Comparison of ENCODE assay signal across 10 mouse cellular contexts in the genomic region with DNA sequence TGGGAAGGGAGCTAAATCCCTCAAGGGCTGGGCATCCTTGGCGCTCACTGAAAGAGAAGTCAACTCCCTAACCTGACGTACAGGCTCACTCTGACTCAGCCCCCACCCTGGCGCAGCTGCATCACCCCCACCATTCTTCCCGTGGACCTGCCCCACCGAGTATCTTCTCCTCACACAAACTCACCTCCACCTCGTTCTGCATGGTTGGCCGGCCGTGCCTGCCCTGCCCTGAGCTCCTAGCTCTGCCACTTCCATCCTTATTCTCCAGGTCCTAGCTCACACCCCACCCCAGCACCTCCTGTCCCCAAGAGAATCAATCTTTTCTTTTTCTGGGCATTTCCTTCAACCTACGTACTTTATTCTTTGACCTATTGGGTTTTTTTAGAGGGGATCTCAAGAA.
"Had no signal": no experiment of that assay in that cellular context is flagged by ENCODE, and none has a peak within 500 bp of the region (broad histone marks: within the 10 kb centered on the region; RNA-seq: fewer than 3 reads in every experiment).

No protein-coding gene starts in this region.

- H3K9me3 ChIP-seq: liver, embryonic 13.5 days had no signal

- ATAC-seq: intestine, postnatal 0 days had no signal

- H3K27ac ChIP-seq: left cerebral cortex, adult 2 months; liver, embryonic 13.5 days had no signal

- H3K27me3 ChIP-seq: liver, embryonic 13.5 days had no signal

- DNase-seq: layer of hippocampus, postnatal 36 days; liver, embryonic 13.5 days; lung, adult 2 months; lung, postnatal 14 days; lung, postnatal 4 days; midbrain, embryonic 14.5 days; thymus, postnatal 25 days had no signal

- H3K4me2 ChIP-seq: liver, embryonic 13.5 days; midbrain, embryonic 11.5 days had no signal

- H3K4me3 ChIP-seq: left cerebral cortex, adult 2 months; liver, embryonic 13.5 days had no signal

- H3K36me3 ChIP-seq: liver, embryonic 13.5 days had no signal

- H3K9ac ChIP-seq: liver, embryonic 13.5 days had no signal
